Mouse (Mus musculus): ENCODE results near the gene Rnaseh2a.

Rnaseh2a gene

GRCm38 (mm10) chr8:84965731-84966291 lies 3.8 kb downstream of the Rnaseh2a start:
- peak; percentile 92 for DNase-seq

GRCm38 (mm10) chr8:84963952-84964351 lies 5.6 kb downstream of the Rnaseh2a start:
- DNase-seq = no peak

DNA sequence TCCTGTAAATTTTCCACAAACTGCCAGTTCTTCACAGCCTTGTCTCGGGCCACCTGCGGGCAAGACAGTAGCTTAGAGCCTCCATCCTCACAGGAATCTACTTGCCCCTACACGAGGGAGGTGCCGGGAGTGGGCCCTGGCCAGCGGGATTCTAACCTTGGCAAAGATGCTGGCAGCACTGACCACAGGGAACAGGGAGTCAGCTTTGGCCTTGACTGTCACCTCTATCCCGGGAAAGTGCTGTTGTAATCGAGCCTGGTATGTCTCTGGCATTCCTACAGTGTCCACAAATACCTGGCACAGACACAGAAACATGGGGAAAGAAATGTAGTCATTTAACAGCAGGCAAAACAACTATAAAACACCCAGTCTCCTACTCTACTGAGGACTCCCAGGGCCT lies 9.8 kb downstream of the Rnaseh2a start:
- no peak for DNase-seq

DNA sequence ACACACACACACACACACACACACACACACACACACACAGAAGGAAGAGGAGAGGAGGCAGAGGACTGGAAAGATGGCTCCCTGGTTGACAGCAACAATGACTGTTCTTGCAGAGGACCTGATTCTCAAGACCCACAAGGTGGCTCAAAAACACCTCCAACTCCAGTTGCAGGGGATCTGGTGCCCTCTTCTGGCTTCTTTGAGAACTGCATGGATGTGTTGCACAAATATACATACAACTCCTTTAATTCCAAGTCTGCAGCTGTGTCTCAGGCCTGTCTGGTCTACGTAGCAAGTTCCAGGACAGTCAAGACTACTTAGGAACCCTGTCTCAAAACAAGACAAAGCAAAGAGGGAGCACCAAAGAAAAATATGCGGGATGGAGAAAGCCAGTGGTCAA lies 12.8 kb downstream of the Rnaseh2a start:
- DNase-seq = peak; percentile 77

- DNase-seq = peak; percentile 64
These were observed 16.8 kb downstream of the Rnaseh2a start for GRCm38 (mm10) chr8:84952612-84953255.

- DNase-seq = no peak
These were observed 19.8 kb downstream of the Rnaseh2a start for GRCm38 (mm10) chr8:84949753-84950152.

GRCm38 (mm10) chr8:84947241-84947545 lies 22.4 kb downstream of the Rnaseh2a start:
- DNase-seq = peak; percentile 65

GRCm38 (mm10) chr8:84946528-84947240 lies 22.9 kb downstream of the Rnaseh2a start, which contains the start of gene Rtbdn:
TSS of gene Rtbdn (plus strand) at chr8:84946991.
- DNase-seq = no peak

DNA sequence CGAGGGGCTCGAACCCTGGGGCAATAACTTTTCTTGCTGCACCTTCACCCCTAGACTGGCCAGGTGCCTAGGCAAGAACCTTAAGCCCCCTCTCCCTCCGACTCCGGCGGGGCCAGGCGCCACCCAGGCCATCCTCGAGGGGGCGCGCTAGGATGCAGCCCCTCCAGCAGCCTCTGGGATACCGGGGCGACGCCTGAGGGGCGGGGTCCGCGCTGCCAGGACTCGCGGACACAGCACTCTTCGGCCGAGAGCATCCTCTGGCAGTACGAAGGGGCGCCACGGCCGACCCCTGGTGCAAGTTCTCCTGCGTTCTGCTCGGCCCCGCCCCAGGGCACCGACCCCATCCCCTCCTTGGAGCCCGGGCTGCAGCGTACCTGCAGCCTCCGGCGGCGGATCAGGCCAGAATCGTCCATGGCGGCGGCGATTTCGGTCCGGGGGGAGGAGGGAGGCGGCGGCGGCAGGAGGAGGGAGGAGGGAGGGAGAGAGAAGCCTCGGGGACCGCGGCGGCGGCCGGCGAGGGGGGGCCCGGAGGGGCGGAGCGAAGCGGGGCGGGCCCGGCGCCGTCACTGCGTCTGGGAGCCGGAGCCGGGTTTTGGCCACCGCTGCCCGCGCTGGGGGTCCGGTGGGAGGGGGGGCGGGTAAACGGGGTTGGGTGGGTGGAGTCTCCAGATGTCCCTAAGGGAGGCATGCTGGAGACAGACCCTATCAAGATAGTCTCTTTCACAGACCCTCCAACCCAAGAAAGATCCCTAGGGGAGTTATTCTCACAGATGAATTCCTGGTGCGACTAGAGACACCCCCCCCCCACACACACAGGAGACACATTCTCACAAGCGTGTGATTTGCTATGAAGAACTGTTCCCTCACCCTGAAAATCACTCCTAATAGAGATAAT lies 23.7 kb downstream of the Rnaseh2a start:
- DNase-seq = no peak

DNA sequence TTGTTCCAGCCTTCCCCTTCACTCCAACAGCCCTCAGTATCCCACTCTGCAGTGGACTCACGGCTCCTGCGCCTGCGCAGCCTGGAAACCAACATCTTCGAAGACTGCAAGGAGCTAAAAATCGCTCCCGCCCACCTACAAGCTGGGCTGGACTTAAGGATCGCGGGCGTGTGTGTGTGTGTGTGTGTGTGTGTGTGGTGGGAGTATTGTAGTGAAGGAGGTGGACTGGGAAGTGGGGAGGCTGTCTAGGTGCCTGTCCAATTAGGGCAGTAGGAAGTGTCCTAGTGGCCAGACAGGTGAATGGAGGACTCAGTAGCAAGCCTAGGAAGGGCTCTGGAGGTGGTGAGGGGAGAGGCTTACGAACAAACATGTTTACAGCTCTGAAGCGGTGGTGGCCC lies 24.3 kb downstream of the Rnaseh2a start:
- no peak for DNase-seq

GRCm38 (mm10) chr8:84944478-84945160 lies 24.9 kb downstream of the Rnaseh2a start:
- no peak for DNase-seq

DNA sequence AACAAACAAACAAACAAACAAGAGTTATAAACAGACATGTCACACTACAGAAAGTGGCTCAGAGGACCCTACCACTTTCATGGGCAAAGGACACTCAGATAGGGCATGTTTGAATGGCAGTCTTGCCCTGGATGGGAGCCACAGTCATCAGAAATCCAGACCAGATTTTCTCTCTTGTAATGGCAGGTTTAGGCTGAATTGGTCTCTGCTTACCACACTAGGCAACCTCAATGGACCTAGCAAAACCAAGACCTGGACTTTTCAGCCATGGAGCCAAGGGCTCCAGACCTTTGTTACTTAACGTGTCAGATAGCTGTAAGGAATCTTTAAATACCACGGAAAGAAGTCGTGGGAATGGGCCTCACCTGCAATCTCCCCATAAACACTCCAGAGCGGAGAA lies 25.9 kb downstream of the Rnaseh2a start:
- no peak for DNase-seq

GRCm38 (mm10) chr8:84937620-84938485 lies 31.7 kb downstream of the Rnaseh2a start:
- no peak for DNase-seq

DNA sequence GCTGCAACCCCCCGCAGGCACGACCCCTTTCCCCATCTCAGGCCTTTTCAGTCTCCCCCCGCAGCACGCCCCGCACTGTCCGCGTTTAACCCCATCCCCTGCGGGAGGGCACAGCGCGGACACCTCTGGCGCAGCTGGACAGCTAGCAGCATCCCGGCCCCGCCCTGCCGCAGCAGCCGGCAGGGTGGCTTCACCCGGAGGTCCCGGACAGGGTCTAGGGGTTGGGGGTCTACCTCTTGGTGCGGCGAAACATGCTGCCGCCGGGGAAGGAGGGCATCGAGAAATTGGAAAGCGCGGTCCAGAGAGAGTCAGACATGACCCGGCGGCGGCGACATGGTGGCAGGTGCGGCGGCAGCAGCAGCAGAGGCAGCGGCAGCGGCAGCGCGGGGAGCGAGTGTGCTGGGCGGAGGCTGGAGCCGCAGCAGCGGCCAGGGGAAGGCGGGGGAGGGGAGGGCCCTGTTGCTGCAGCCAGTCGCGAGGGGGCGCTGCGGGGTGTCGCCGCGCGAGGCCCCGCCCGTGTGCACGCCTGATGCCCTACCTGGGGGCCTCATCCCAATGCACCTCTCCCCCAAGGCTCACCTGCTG lies 32.5 kb downstream of the Rnaseh2a start, which contains the start of gene Mast1:
Mast1 (minus strand) TSS at position 398 of the 585 bp plus-strand sequence.
- peak; percentile 66 for DNase-seq

DNA sequence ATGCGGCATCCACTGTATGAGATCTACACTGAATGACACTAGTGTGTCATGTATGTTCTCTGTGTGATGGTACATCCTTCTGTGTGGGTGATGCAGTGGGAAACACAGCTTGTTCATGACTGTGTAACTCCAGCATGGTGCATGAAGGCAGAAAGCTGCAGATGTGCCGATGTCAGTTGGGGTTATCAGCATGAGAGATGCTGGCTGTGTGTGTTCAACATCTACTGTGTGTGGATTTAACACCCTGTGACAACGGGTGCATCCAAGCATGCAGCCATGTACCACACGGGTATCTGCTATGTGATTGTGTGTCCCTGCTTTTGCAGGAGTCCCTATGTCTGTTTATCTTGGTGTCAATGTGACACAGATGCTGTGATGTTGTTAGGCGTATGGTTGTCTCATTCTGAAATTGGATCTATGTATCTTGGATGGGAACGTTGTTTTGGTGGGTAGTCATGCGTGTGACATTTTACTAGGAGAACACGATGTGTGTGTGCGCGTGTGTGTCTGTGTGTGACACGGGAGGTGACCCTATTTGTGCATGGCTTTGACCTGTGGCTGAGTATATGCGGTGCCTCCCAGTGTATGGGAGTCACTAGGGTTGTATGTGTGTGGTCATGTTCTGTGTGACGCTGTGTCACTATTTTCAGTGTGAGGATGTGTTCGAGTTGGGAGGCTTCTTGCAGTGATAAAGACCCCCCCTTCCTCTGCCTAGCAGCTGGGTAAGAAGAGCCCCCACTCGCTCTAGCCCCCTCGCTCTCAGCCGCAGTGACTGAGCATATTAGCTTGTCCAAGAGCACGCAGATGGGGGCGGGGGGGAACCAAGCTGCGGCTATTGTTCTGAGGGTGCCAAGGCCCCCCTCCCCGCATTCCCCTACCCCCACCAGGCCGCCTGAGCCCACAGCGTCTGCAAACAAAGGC lies 33.3 kb downstream of the Rnaseh2a start:
- no peak for DNase-seq

- DNase-seq = no peak
These were observed 34.1 kb downstream of the Rnaseh2a start for GRCm38 (mm10) chr8:84935489-84935888.

- no peak for DNase-seq
These were observed 34.7 kb downstream of the Rnaseh2a start for GRCm38 (mm10) chr8:84934860-84935259.

DNA sequence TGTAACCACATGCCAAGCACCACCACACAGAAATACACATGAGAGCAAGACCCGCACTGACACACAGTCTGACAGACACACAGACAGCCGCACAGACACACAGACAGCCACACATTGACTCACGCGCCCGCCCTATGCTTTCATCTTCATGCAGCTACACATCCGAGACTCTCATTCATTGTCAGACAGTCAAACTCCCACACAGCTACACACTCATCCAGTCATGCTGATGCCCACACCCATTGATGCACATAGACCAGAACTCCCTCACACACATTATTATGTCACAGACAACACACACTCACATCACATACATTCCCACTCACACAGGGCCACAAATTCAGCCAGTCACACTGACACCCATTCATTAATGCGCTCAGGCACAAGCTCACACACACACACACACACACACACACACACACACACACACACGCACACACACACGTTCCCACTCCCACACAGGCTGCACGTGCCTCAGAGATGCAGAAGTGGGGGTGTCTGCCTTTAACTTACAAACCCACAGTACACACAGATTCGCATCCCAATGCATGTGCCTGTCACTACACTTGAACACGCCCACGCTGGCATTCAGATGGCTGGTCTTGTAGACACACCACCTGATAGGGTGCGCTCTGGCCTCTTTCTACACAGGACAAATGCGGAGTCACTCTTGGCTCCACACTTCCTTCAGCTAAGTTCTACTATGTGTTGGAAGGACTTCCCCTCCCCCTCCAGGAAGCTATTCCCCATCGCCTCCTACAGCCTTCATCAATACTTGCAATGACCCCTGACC lies 35.6 kb downstream of the Rnaseh2a start:
- no peak for DNase-seq

- no peak for DNase-seq
These were observed 39.0 kb downstream of the Rnaseh2a start for GRCm38 (mm10) chr8:84930582-84930981.

Data from lung, postnatal 14 days (tissue).